Mouse (Mus musculus) cerebellum, postnatal 14 days (tissue): Measurements from ENCODE around the gene Ttll11.

ENCODE experiments used
- DNase-seq, 2 experiments: peaks; one replicate each; pipeline ENCODE4 v3.0.0; 2021; ENCODE audit warnings: mixed read lengths in 2 of 2

The Ttll11 gene

GRCm38 (mm10) chr2:35899135-35899474 lies 80.6 kb downstream of the Ttll11 start:
- DNase-seq = no peak

- DNase-seq = no peak
Measured at GRCm38 (mm10) chr2:35898425-35899134, 81.1 kb downstream of the Ttll11 start.

- DNase-seq = no peak
Measured at GRCm38 (mm10) chr2:35897125-35897524, 82.6 kb downstream of the Ttll11 start.

- DNase-seq = no peak
Measured at GRCm38 (mm10) chr2:35894512-35894911, 85.2 kb downstream of the Ttll11 start.

GRCm38 (mm10) chr2:35890635-35891034 lies 89.1 kb downstream of the Ttll11 start:
- DNase-seq = no peak

- DNase-seq = no peak
Measured at GRCm38 (mm10) chr2:35889776-35890175, 89.9 kb downstream of the Ttll11 start.

GRCm38 (mm10) chr2:35884296-35884695 lies 95.4 kb downstream of the Ttll11 start:
- DNase-seq = no peak

GRCm38 (mm10) chr2:35882336-35882987 lies 97.3 kb downstream of the Ttll11 start:
- DNase-seq = no peak

- DNase-seq = no peak
Measured at GRCm38 (mm10) chr2:35881896-35882295, 97.8 kb downstream of the Ttll11 start.

GRCm38 (mm10) chr2:35880362-35880761 lies 99.4 kb downstream of the Ttll11 start:
- no peak for DNase-seq

GRCm38 (mm10) chr2:35879887-35880286 lies 99.8 kb downstream of the Ttll11 start:
- no peak for DNase-seq

- no peak for DNase-seq
Measured at GRCm38 (mm10) chr2:35878506-35878905, 101.2 kb downstream of the Ttll11 start.

- DNase-seq = no peak
Measured at GRCm38 (mm10) chr2:35875572-35875971, 104.1 kb downstream of the Ttll11 start.

- DNase-seq = no peak
Measured at GRCm38 (mm10) chr2:35874421-35874820, 105.3 kb downstream of the Ttll11 start.

GRCm38 (mm10) chr2:35869165-35869564 lies 110.5 kb downstream of the Ttll11 start:
- peak; percentile 17 to 45 for DNase-seq

GRCm38 (mm10) chr2:35863284-35863683 lies 116.4 kb downstream of the Ttll11 start:
- no peak for DNase-seq

- no peak for DNase-seq
Measured at GRCm38 (mm10) chr2:35861185-35861584, 118.5 kb downstream of the Ttll11 start.

GRCm38 (mm10) chr2:35860394-35860744 lies 119.3 kb downstream of the Ttll11 start:
- DNase-seq = no peak

GRCm38 (mm10) chr2:35859708-35860393 lies 119.9 kb downstream of the Ttll11 start:
- no peak for DNase-seq

- no peak for DNase-seq
Measured at GRCm38 (mm10) chr2:35858281-35858680, 121.4 kb downstream of the Ttll11 start.

- no peak for DNase-seq
Measured at GRCm38 (mm10) chr2:35856901-35857300, 122.8 kb downstream of the Ttll11 start.

GRCm38 (mm10) chr2:35854877-35855276 lies 124.8 kb downstream of the Ttll11 start:
- no peak for DNase-seq

- DNase-seq = no peak
Measured at GRCm38 (mm10) chr2:35852971-35853370, 126.7 kb downstream of the Ttll11 start.

- DNase-seq = no peak
Measured at GRCm38 (mm10) chr2:35852164-35852509, 127.6 kb downstream of the Ttll11 start.
